Comparison of ENCODE assay signal across 14 mouse cellular contexts in genomic region chr5:125641531-125642147, GRCm38 (mm10).
A peak's percentile ranks its signal among the peaks of the same experiment; 100 is the strongest.
DNase-seq lines count a peak whose midpoint lies in the region; ATAC-seq lines count a peak whose summit lies in the region.
"Had no signal": no experiment of that assay in that cellular context is flagged by ENCODE, and none has a peak within 500 bp of the region (broad histone marks: within the 10 kb centered on the region; RNA-seq: fewer than 3 reads in every experiment).

No protein-coding gene starts in this region.

- 23% methylated on average over 18 of the region's 18 CpGs for WGBS in forebrain, embryonic 14.5 days
- WGBS in midbrain, embryonic 14.5 days: 48% methylated on average over 18 of the region's 18 CpGs

- H3K36me3 ChIP-seq in forebrain, embryonic 14.5 days (ENCODE audit: control insufficient read depth, insufficient read depth, low read length): no peaks in the 10 kb centered on the region
- no peaks in the 10 kb centered on the region for H3K36me3 ChIP-seq in midbrain, embryonic 14.5 days (ENCODE audit: control insufficient read depth, insufficient read depth, low read length)
- H3K36me3 ChIP-seq: G1E had no signal

- peak overlapping the region; percentile 33; the same call in 1 of the 2 replicates for H3K4me2 ChIP-seq in forebrain, embryonic 14.5 days (ENCODE audit: low read length)
- peak overlapping the region; percentile 9; the same call in 1 of the 2 replicates for H3K4me2 ChIP-seq in midbrain, embryonic 14.5 days (ENCODE audit: low read length)

- no peaks in the 10 kb centered on the region for H3K9me3 ChIP-seq in forebrain, embryonic 14.5 days (replicated peaks; ENCODE audit: control insufficient read depth, low read length)
- peaks cover 6% of the 10 kb centered on the region; the same call in 1 of the 2 replicates for H3K9me3 ChIP-seq in midbrain, embryonic 14.5 days (ENCODE audit: control insufficient read depth, low read length)

- ATAC-seq in forebrain, embryonic 14.5 days: peak; percentile 70
- ATAC-seq in midbrain, embryonic 14.5 days (ENCODE audit: low FRiP score, low TSS enrichment): peak; percentile 34; the same call in 1 of the 2 replicates
- ATAC-seq: lung, postnatal 0 days had no signal

- intact Hi-C loops in left cerebral cortex, postnatal 25 days (cut with DNase I): no loop called here
- intact Hi-C loops in left cerebral cortex, postnatal 4 days (cut with DNase I): no loop called here

- peak; percentile 28 to 47 for DNase-seq in frontal cortex, postnatal 36 days (ENCODE audit: low spot score in 2 of 2)
- DNase-seq in frontal cortex, postnatal 14 days (ENCODE audit: low spot score in 2 of 2): no peak
- DNase-seq in left cerebral cortex, postnatal 25 days (ENCODE audit: low spot score in 2 of 2): peak; percentile 33 to 70
- no peak for DNase-seq in left cerebral cortex, postnatal 4 days
- DNase-seq in forebrain, embryonic 14.5 days (ENCODE audit: low spot score): peak; percentile 87
- peak; percentile 77 for DNase-seq in midbrain, embryonic 14.5 days
- no peak for DNase-seq in cerebellum, adult 18-20 months
- no peak for DNase-seq in ovary, postnatal 10 days (ENCODE audit: low spot score)
- DNase-seq: B cell, adult 2 months; gastrocnemius, postnatal 10 days; heart, postnatal 10 days; kidney, adult 2 months had no signal

- peak overlapping the region; percentile 65 for H3K27ac ChIP-seq in forebrain, embryonic 14.5 days (ENCODE audit: low read depth, low read length)
- 0 out of 2 replicates have a peak overlapping the region, but pooled peaks have one; percentile 17 for H3K27ac ChIP-seq in midbrain, embryonic 14.5 days (replicated peaks; ENCODE audit: low read depth, low read length)

- no peaks in the 10 kb centered on the region for H3K27me3 ChIP-seq in forebrain, embryonic 14.5 days (replicated peaks; ENCODE audit: control insufficient read depth, insufficient read depth, low read length)
- no peaks in the 10 kb centered on the region for H3K27me3 ChIP-seq in midbrain, embryonic 14.5 days (ENCODE audit: control insufficient read depth, insufficient read depth, low read length)

- H3K4me1 ChIP-seq in forebrain, embryonic 14.5 days (ENCODE audit: control insufficient read depth, insufficient read depth, low read length): no peaks in the 10 kb centered on the region
- no peaks in the 10 kb centered on the region for H3K4me1 ChIP-seq in midbrain, embryonic 14.5 days (ENCODE audit: control insufficient read depth, insufficient read depth, low read length)

- H3K4me3 ChIP-seq in forebrain, embryonic 14.5 days (ENCODE audit: low read depth, low read length): no peak overlapping the region
- no peak overlapping the region for H3K4me3 ChIP-seq in midbrain, embryonic 14.5 days (replicated peaks; ENCODE audit: low read depth, low read length)

- H3K9ac ChIP-seq in forebrain, embryonic 14.5 days (ENCODE audit: low read length): peak overlapping the region; percentile 48; the same call in 1 of the 2 replicates
- H3K9ac ChIP-seq in midbrain, embryonic 14.5 days (replicated peaks; ENCODE audit: low read length): no peak overlapping the region

Comparison
In these comparisons a context has a peak if more than half of its experiments do, and no peak if none do; other contexts are left out.
1. DNase-seq: peak in frontal cortex, postnatal 36 days (2 of 2), left cerebral cortex, postnatal 25 days (2 of 2), forebrain, embryonic 14.5 days (single experiment) and midbrain, embryonic 14.5 days (single experiment); none in frontal cortex, postnatal 14 days (0 of 2), left cerebral cortex, postnatal 4 days (single experiment), cerebellum, adult 18-20 months (0 of 2) and ovary, postnatal 10 days (single experiment).